ENCODE assay signal across 8 mouse cellular contexts in genomic region chr3:89243609-89244008, GRCm38 (mm10). TPM values are rescaled to one million over a fixed set of nuclear protein-coding genes. Genes with fewer than 3 reads are reported as not detected.
DNase-seq lines count a peak whose midpoint lies in the region; ATAC-seq and TF ChIP-seq lines count a peak whose summit lies in the region.

No protein-coding gene starts in this region.

- H3K27ac ChIP-seq in heart, embryonic 16.5 days (ENCODE audit: low read length), result no peak overlapping the region

- 0 out of 2 replicates have a peak overlapping the region, but pooled peaks have one; percentile 15 for H3K4me3 ChIP-seq in heart, embryonic 16.5 days (ENCODE audit: low read length)

- 16% methylated on average over 14 of the region's 14 CpGs for WGBS in heart, embryonic 16.5 days

- peaks cover 5% of the 10 kb centered on the region; the same call in 1 of the 2 replicates for H3K36me3 ChIP-seq in heart, embryonic 16.5 days (ENCODE audit: control insufficient read depth, insufficient read depth)

- no peaks in the 10 kb centered on the region for H3K9me3 ChIP-seq in heart, embryonic 16.5 days (replicated peaks; ENCODE audit: control insufficient read depth, low read length)

- peaks cover 20% of the 10 kb centered on the region for H3K4me1 ChIP-seq in heart, embryonic 16.5 days (ENCODE audit: control insufficient read depth, insufficient read depth, low read length)

- TF ChIP-seq CTCF in brain, embryonic 14.5 days (IDR thresholded peaks at IDR 0.05; ENCODE audit: borderline replicate concordance, extremely low read depth, insufficient read depth, insufficient read length), result peak; percentile 56; the same call in 1 of the 2 replicates

- H3K9ac ChIP-seq in heart, embryonic 16.5 days (ENCODE audit: low read length), result no peak overlapping the region

- ATAC-seq in heart, embryonic 16.5 days (replicated peaks; ENCODE audit: extremely low read depth, insufficient read depth, low FRiP score), result no peak; the same call in 1 of the 2 replicates
- peak; percentile 76 for ATAC-seq in megakaryocyte-erythroid progenitor cell, adult 5-6 weeks (replicated peaks; ENCODE audit: low FRiP score, low TSS enrichment, poor library complexity, severe bottlenecking)
- no peak for ATAC-seq in erythroid progenitor cell, adult 5-6 weeks (replicated peaks; ENCODE audit: low FRiP score, poor library complexity, severe bottlenecking)

- H3K27me3 ChIP-seq in heart, embryonic 16.5 days (ENCODE audit: control insufficient read depth, insufficient read depth, low read length), result peaks cover 11% of the 10 kb centered on the region

- peak overlapping the region; percentile 47; the same call in 1 of the 2 replicates for H3K4me2 ChIP-seq in heart, embryonic 16.5 days (ENCODE audit: low read depth, low read length)

- DNase-seq in cerebellum, postnatal 10 days, result peak; percentile 67 to 69
- no peak for DNase-seq in cerebellum, adult 11 months
- DNase-seq in brain, embryonic 14.5 days (ENCODE audit: low read depth), result peak; percentile 66
- peak; percentile 70 to 82 for DNase-seq in kidney, postnatal 4 days
- peak; percentile 66 to 80 for DNase-seq in spleen, postnatal 4 days (ENCODE audit: low spot score in 2 of 2)

- no peak for TF ChIP-seq POLR2A in brain, embryonic 14.5 days (IDR thresholded peaks at IDR 0.05; ENCODE audit: borderline replicate concordance, extremely low read depth, insufficient read depth, insufficient read length, poor library complexity, severe bottlenecking)

RNA-seq across cellular contexts. Expression of gene Krtcap2, which starts 2.2 kb away (rescaled TPM):
- polyA plus RNA-seq in brain, embryonic 14.5 days (2012; rRNA removed), result 86.7 and 106 TPM in 2 replicates
- polyA plus RNA-seq in heart, embryonic 16.5 days (2015; fragmentation: Nextera tagmentation; extraction: Ambion mirVana), result 202 and 234 TPM in 2 replicates
- 127 and 147 TPM in 2 replicates for total RNA-seq in megakaryocyte-erythroid progenitor cell, adult 5-6 weeks (2014; fragmentation: Nextera tagmentation)
- 119 and 124 TPM in 2 replicates for total RNA-seq in megakaryocyte-erythroid progenitor cell, adult 5-6 weeks (2017)
- total RNA-seq in erythroid progenitor cell, adult 5-6 weeks (2015; ENCODE audit: low replicate concordance), result 39.0 and 64.2 TPM in 2 replicates
- total RNA-seq in erythroid progenitor cell, adult 5-6 weeks (2017; ENCODE audit: low replicate concordance), result 7.2 and 29.1 TPM in 2 replicates

RNA-seq across cellular contexts. Expression of gene Trim46, which starts 2.5 kb away (rescaled TPM):
- 131 and 144 TPM in 2 replicates for polyA plus RNA-seq in brain, embryonic 14.5 days (2012; rRNA removed)
- 1.1 and 1.3 TPM in 2 replicates for polyA plus RNA-seq in heart, embryonic 16.5 days (2015; fragmentation: Nextera tagmentation; extraction: Ambion mirVana)
- not detected in 2 replicates for total RNA-seq in megakaryocyte-erythroid progenitor cell, adult 5-6 weeks (2014; fragmentation: Nextera tagmentation)
- total RNA-seq in megakaryocyte-erythroid progenitor cell, adult 5-6 weeks (2017), result not detected in 2 replicates
- total RNA-seq in erythroid progenitor cell, adult 5-6 weeks (2015; ENCODE audit: low replicate concordance), result 1.3 TPM in 1 of 2 replicates, not detected in the other
- total RNA-seq in erythroid progenitor cell, adult 5-6 weeks (2017; ENCODE audit: low replicate concordance), result not detected in 2 replicates

RNA-seq across cellular contexts. Expression of gene Muc1, which starts 14.8 kb away (rescaled TPM):
- polyA plus RNA-seq in brain, embryonic 14.5 days (2012; rRNA removed), result 9.3 and 10.0 TPM in 2 replicates
- polyA plus RNA-seq in heart, embryonic 16.5 days (2015; fragmentation: Nextera tagmentation; extraction: Ambion mirVana), result 3.3 and 11.3 TPM in 2 replicates
- not detected in 2 replicates for total RNA-seq in megakaryocyte-erythroid progenitor cell, adult 5-6 weeks (2014; fragmentation: Nextera tagmentation)
- not detected in 2 replicates for total RNA-seq in megakaryocyte-erythroid progenitor cell, adult 5-6 weeks (2017)
- total RNA-seq in erythroid progenitor cell, adult 5-6 weeks (2015; ENCODE audit: low replicate concordance), result not detected in 2 replicates
- total RNA-seq in erythroid progenitor cell, adult 5-6 weeks (2017; ENCODE audit: low replicate concordance), result not detected in 2 replicates

RNA-seq across cellular contexts. Expression of gene Dpm3, which starts 15.5 kb away (rescaled TPM):
- 145 and 269 TPM in 2 replicates for polyA plus RNA-seq in brain, embryonic 14.5 days (2012; rRNA removed)
- 65.3 and 79.6 TPM in 2 replicates for polyA plus RNA-seq in heart, embryonic 16.5 days (2015; fragmentation: Nextera tagmentation; extraction: Ambion mirVana)
- total RNA-seq in megakaryocyte-erythroid progenitor cell, adult 5-6 weeks (2014; fragmentation: Nextera tagmentation), result 44.2 and 75.7 TPM in 2 replicates
- 30.1 and 90.9 TPM in 2 replicates for total RNA-seq in megakaryocyte-erythroid progenitor cell, adult 5-6 weeks (2017)
- 16.8 and 18.4 TPM in 2 replicates for total RNA-seq in erythroid progenitor cell, adult 5-6 weeks (2015; ENCODE audit: low replicate concordance)
- total RNA-seq in erythroid progenitor cell, adult 5-6 weeks (2017; ENCODE audit: low replicate concordance), result 8.3 TPM in 1 of 2 replicates, not detected in the other

RNA-seq across cellular contexts. Expression of gene Mtx1, which starts 16.7 kb away (rescaled TPM):
- polyA plus RNA-seq in brain, embryonic 14.5 days (2012; rRNA removed), result 146 and 201 TPM in 2 replicates
- polyA plus RNA-seq in heart, embryonic 16.5 days (2015; fragmentation: Nextera tagmentation; extraction: Ambion mirVana), result 120 and 127 TPM in 2 replicates
- 114 and 122 TPM in 2 replicates for total RNA-seq in megakaryocyte-erythroid progenitor cell, adult 5-6 weeks (2014; fragmentation: Nextera tagmentation)
- total RNA-seq in megakaryocyte-erythroid progenitor cell, adult 5-6 weeks (2017), result 68.1 and 92.8 TPM in 2 replicates
- total RNA-seq in erythroid progenitor cell, adult 5-6 weeks (2015; ENCODE audit: low replicate concordance), result 8.6 and 21.0 TPM in 2 replicates
- 14.5 and 15.8 TPM in 2 replicates for total RNA-seq in erythroid progenitor cell, adult 5-6 weeks (2017; ENCODE audit: low replicate concordance)
